Mouse (Mus musculus) bone marrow, adult 2 months (tissue): ENCODE measurements around the gene Dpf1.

Source experiments
- CTCF ChIP-seq: fragments of 200-500 bp; IDR thresholded peaks from 2 replicates; pipeline ENCODE4 v1.5.1; 2011; ENCODE audit warnings: low read length, control low read depth; ENCODE audit not compliant: control insufficient read depth, insufficient read depth
- POLR2A ChIP-seq: fragments of 200-500 bp; IDR thresholded peaks from 2 replicates; pipeline ENCODE4 v1.6.1; 2011; ENCODE audit warnings: low read depth, mild to moderate bottlenecking, control low read depth, low read length, borderline replicate concordance; ENCODE audit not compliant: control insufficient read depth

GRCm38 (mm10) chr7:29279261-29279660, 24.5 kb upstream of the Dpf1 start:
- TF ChIP-seq POLR2A (no peak), CTCF (no peak)
